ENCODE assay signal across 8 mouse cellular contexts in genomic region chr11:78397397-78397796, GRCm38 (mm10). TPM values are rescaled to one million over a fixed set of nuclear protein-coding genes. Genes with fewer than 3 reads are reported as not detected.
DNase-seq lines count a peak whose midpoint lies in the region; ATAC-seq and TF ChIP-seq lines count a peak whose summit lies in the region.

No protein-coding gene starts in this region.

- no peaks in the 10 kb centered on the region for H3K36me3 ChIP-seq in liver, postnatal 0 days (replicated peaks; ENCODE audit: insufficient read depth, low read length)
- no peaks in the 10 kb centered on the region for H3K36me3 ChIP-seq in neural tube, embryonic 13.5 days

- no peaks in the 10 kb centered on the region for H3K4me1 ChIP-seq in cortical plate, adult 2 months (ENCODE audit: control insufficient read depth, insufficient read depth, low read length)
- H3K4me1 ChIP-seq in liver, postnatal 0 days (ENCODE audit: insufficient read depth): peaks cover 10% of the 10 kb centered on the region
- H3K4me1 ChIP-seq in neural tube, embryonic 13.5 days (replicated peaks): peaks cover 6% of the 10 kb centered on the region; the same call in 1 of the 2 replicates

- DNase-seq in ovary, postnatal 10 days (ENCODE audit: low spot score): peak; percentile 36
- DNase-seq in ovary, adult 18-20 months (ENCODE audit: low spot score): no peak
- DNase-seq in heart, adult 8-10 months (ENCODE audit: low spot score): peak; percentile 17
- DNase-seq in kidney, adult 9 months: peak; percentile 65
- peak; percentile 77 for DNase-seq in liver, postnatal 0 days
- peak; percentile 66 for DNase-seq in testis, postnatal 14 days (ENCODE audit: low spot score)

- no peak overlapping the region for H3K4me2 ChIP-seq in liver, postnatal 0 days (ENCODE audit: low read depth, low read length)
- H3K4me2 ChIP-seq in neural tube, embryonic 13.5 days: peak overlapping the region; percentile 49

- TF ChIP-seq CTCF in cortical plate, adult 2 months (IDR thresholded peaks at IDR 0.05; ENCODE audit: extremely low read depth, insufficient read depth, low read length): peak; percentile 40
- TF ChIP-seq CTCF in liver, postnatal 0 days (IDR thresholded peaks at IDR 0.05; ENCODE audit: low read depth): peak; percentile 82

- no peak overlapping the region for H3K4me3 ChIP-seq in cortical plate, adult 2 months (ENCODE audit: insufficient read depth, low read length)
- H3K4me3 ChIP-seq in liver, postnatal 0 days (ENCODE audit: low read depth, low read length): no peak overlapping the region
- H3K4me3 ChIP-seq in neural tube, embryonic 13.5 days: peak overlapping the region; percentile 19; the same call in 1 of the 2 replicates

- H3K9ac ChIP-seq in liver, postnatal 0 days (replicated peaks): no peak overlapping the region
- H3K9ac ChIP-seq in neural tube, embryonic 13.5 days: peak overlapping the region; percentile 64

- 14% methylated on average over 18 of the region's 18 CpGs for WGBS in liver, postnatal 0 days (ENCODE audit: insufficient replicate concordance)
- 11% methylated on average over 18 of the region's 18 CpGs for WGBS in neural tube, embryonic 13.5 days

- no peak overlapping the region for H3K27ac ChIP-seq in cortical plate, adult 2 months (ENCODE audit: insufficient read depth, low read length)
- no peak overlapping the region for H3K27ac ChIP-seq in liver, postnatal 0 days (ENCODE audit: low read depth)
- no peak overlapping the region for H3K27ac ChIP-seq in neural tube, embryonic 13.5 days (replicated peaks)

- TF ChIP-seq EP300 in liver, postnatal 0 days (IDR thresholded peaks at IDR 0.05; ENCODE audit: low read depth): no peak

- H3K9me3 ChIP-seq in liver, postnatal 0 days (ENCODE audit: low read length): no peaks in the 10 kb centered on the region
- H3K9me3 ChIP-seq in neural tube, embryonic 13.5 days: no peaks in the 10 kb centered on the region

- peak; percentile 47 for ATAC-seq in liver, postnatal 0 days
- ATAC-seq in neural tube, embryonic 13.5 days (ENCODE audit: low read depth): peak; percentile 59

- no peak for TF ChIP-seq POLR2A in cortical plate, adult 2 months (IDR thresholded peaks at IDR 0.05; ENCODE audit: extremely low read depth, insufficient read depth, low read length)

- no peaks in the 10 kb centered on the region for H3K27me3 ChIP-seq in liver, postnatal 0 days (ENCODE audit: insufficient read depth, low read length)
- 0 out of 2 replicates have a peak, but pooled peaks cover 7% of the 10 kb centered on the region for H3K27me3 ChIP-seq in neural tube, embryonic 13.5 days

RNA-seq across cellular contexts. Expression of gene Foxn1, which starts 11.0 kb away (rescaled TPM):
- 0.02 TPM in 2 replicates for polyA plus RNA-seq in cortical plate, adult 2 months (2012; rRNA removed)
- total RNA-seq in heart, adult 8-10 months (2022): not detected
- polyA plus RNA-seq in liver, postnatal 0 days (2015; fragmentation: Nextera tagmentation; extraction: Ambion mirVana): not detected in 2 replicates
- not detected in 2 replicates for polyA plus RNA-seq in neural tube, embryonic 13.5 days (2015; fragmentation: Nextera tagmentation; extraction: Ambion mirVana)

RNA-seq across cellular contexts. Expression of gene Slc13a2, which starts 24.6 kb away (rescaled TPM):
- polyA plus RNA-seq in cortical plate, adult 2 months (2012; rRNA removed): 0.04 TPM in 1 of 2 replicates, not detected in the other
- total RNA-seq in heart, adult 8-10 months (2022): not detected
- polyA plus RNA-seq in liver, postnatal 0 days (2015; fragmentation: Nextera tagmentation; extraction: Ambion mirVana): 0.07 and 0.08 TPM in 2 replicates
- polyA plus RNA-seq in neural tube, embryonic 13.5 days (2015; fragmentation: Nextera tagmentation; extraction: Ambion mirVana): not detected in 2 replicates

RNA-seq across cellular contexts. Expression of gene Unc119, which starts 54.1 kb away (rescaled TPM):
- polyA plus RNA-seq in cortical plate, adult 2 months (2012; rRNA removed): 65.3 and 68.4 TPM in 2 replicates
- total RNA-seq in heart, adult 8-10 months (2022): 1 to 10 TPM; 3.5 to 6.8 (median 4.8) TPM
- polyA plus RNA-seq in liver, postnatal 0 days (2015; fragmentation: Nextera tagmentation; extraction: Ambion mirVana): 63.7 and 77.0 TPM in 2 replicates
- 80.0 and 81.9 TPM in 2 replicates for polyA plus RNA-seq in neural tube, embryonic 13.5 days (2015; fragmentation: Nextera tagmentation; extraction: Ambion mirVana)
